8 mouse cellular contexts compared by ENCODE assay signal in the genomic region with DNA sequence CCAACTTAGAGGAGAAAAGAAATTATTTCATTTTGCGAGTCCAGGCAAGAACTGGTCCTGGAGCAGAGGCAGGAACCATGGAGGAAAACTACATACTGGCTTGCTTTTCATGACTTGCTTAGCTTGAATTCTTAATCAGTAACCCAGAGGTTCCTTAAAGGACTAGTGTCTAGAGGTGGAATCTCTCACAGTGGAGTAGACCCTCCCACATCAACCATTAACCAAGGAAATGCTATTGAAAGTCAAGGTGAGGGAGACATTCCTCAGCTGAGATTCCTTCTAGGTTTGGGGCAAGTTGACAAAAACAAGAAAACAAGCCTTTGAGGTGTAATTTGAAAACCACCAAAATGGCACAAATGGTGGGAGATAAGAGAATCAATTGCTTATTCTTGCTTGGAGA. TPM values are rescaled to one million over a fixed set of nuclear protein-coding genes. Genes with fewer than 3 reads are reported as not detected.
DNase-seq lines count a peak whose midpoint lies in the region; ATAC-seq lines count a peak whose summit lies in the region.

A gene (minus strand): TSS at position 119 of the 400 bp plus-strand sequence.

- H3K4me2 ChIP-seq in neural tube, embryonic 12.5 days (replicated peaks) = no peak within 1 kb of the TSS

- no peak within 1 kb of the TSS for H3K9ac ChIP-seq in neural tube, embryonic 12.5 days

- no peaks in the 10 kb centered on the region for H3K36me3 ChIP-seq in forebrain, embryonic 10.5 days (replicated peaks)
- H3K36me3 ChIP-seq in neural tube, embryonic 12.5 days = no peaks in the 10 kb centered on the region

- ATAC-seq in neural tube, embryonic 12.5 days (ENCODE audit: low FRiP score, low read depth) = no peak

- no peak within 1 kb of the TSS for H3K4me3 ChIP-seq in forebrain, embryonic 10.5 days
- H3K4me3 ChIP-seq in neural tube, embryonic 12.5 days = no peak within 1 kb of the TSS

- 81% methylated on average over 1 of the region's 1 CpGs for WGBS in forebrain, embryonic 10.5 days
- 83% methylated on average over 1 of the region's 1 CpGs for WGBS in neural tube, embryonic 12.5 days

- H3K27me3 ChIP-seq in forebrain, embryonic 10.5 days (ENCODE audit: poor library complexity, severe bottlenecking) = no peaks in the 10 kb centered on the region
- no peaks in the 10 kb centered on the region for H3K27me3 ChIP-seq in neural tube, embryonic 12.5 days (replicated peaks)

- no peak within 1 kb of the TSS for H3K27ac ChIP-seq in forebrain, embryonic 10.5 days
- H3K27ac ChIP-seq in neural tube, embryonic 12.5 days = no peak within 1 kb of the TSS

- intact Hi-C loops in heart, postnatal 36 days (cut with DNase I) = no loop called here
- intact Hi-C loops in left cerebral cortex, postnatal 36 days (cut with DNase I) = no loop called here

- peaks cover 7% of the 10 kb centered on the region; the same call in 1 of the 2 replicates for H3K9me3 ChIP-seq in forebrain, embryonic 10.5 days
- H3K9me3 ChIP-seq in neural tube, embryonic 12.5 days = no peaks in the 10 kb centered on the region

- no peaks in the 10 kb centered on the region for H3K4me1 ChIP-seq in forebrain, embryonic 10.5 days
- no peaks in the 10 kb centered on the region for H3K4me1 ChIP-seq in neural tube, embryonic 12.5 days

- DNase-seq in thymus, postnatal 0 days (ENCODE audit: low spot score) = no peak
- no peak for DNase-seq in thymus, postnatal 36 days
- no peak for DNase-seq in forebrain, embryonic 10.5 days (ENCODE audit: extremely low spot score, low spot score)
- no peak for DNase-seq in heart, postnatal 36 days
- no peak for DNase-seq in left cerebral cortex, postnatal 36 days (ENCODE audit: low spot score in 2 of 2)
- DNase-seq in urinary bladder, postnatal 36 days (ENCODE audit: low spot score in 2 of 2) = no peak
- DNase-seq in cerebellum, adult 11 months = no peak

RNA-seq across cellular contexts. Expression of the gene that starts here (rescaled TPM):
- polyA plus RNA-seq in thymus, postnatal 0 days (2015; fragmentation: Nextera tagmentation; extraction: Ambion mirVana) = 333 and 345 TPM in 2 replicates
- polyA plus RNA-seq in forebrain, embryonic 10.5 days (2016; fragmentation: Nextera tagmentation; extraction: Ambion mirVana) = 187 and 190 TPM in 2 replicates
- total RNA-seq in heart, postnatal 36 days (2021) = 100 to 1,000 TPM; 307 to 334 TPM
- 100 to 1,000 TPM in 1 of 2 experiments, 10 to 100 TPM in 1; 84.0 to 115 TPM for total RNA-seq in left cerebral cortex, postnatal 36 days (2021)
- 208 and 221 TPM in 2 replicates for polyA plus RNA-seq in neural tube, embryonic 12.5 days (2016; fragmentation: Nextera tagmentation; extraction: Ambion mirVana)
